Mouse (Mus musculus): ENCODE measurements around the gene Mia.

GRCm38 (mm10) chr7:27167475-27168094 is 13.4 kb downstream of the Mia start:
- TF ChIP-seq CTCF (conservative IDR thresholded peaks at IDR 0.05 in 1 of 2, IDR thresholded peaks at IDR 0.05 in 1 of 2; ENCODE audit: low read depth in 2 of 2, low read length in 2 of 2) (no peak), POLR2A (IDR thresholded peaks at IDR 0.05; ENCODE audit: low read depth, low read length) (no peak; the same call in 1 of the 2 replicates), MXI1 (IDR thresholded peaks at IDR 0.05; ENCODE audit: low read depth, low read length) (peak; percentile 70), ZNF384 (IDR thresholded peaks at IDR 0.05; ENCODE audit: low read depth, low read length) (no peak), MEF2A (IDR thresholded peaks at IDR 0.05; ENCODE audit: borderline replicate concordance, low read depth, low read length) (no peak), SMC3 (IDR thresholded peaks at IDR 0.05; ENCODE audit: low read depth, low read length) (no peak), ELF1 (IDR thresholded peaks at IDR 0.05; ENCODE audit: low read depth, low read length) (no peak), EP300 (IDR thresholded peaks at IDR 0.05; ENCODE audit: low read length) (peak; percentile 19; the same call in 1 of the 2 replicates), TCF12 (IDR thresholded peaks at IDR 0.05; ENCODE audit: low read depth, low read length) (no peak)
